Mouse (Mus musculus) lung, postnatal 0 days (tissue): ENCODE data around the gene Hsd17b2.

Experiments used
- CTCF ChIP-seq: IDR thresholded peaks from 2 replicates; pipeline ENCODE4 v1.5.1; 2016; ENCODE audit warnings: antibody characterized with exemption, mild to moderate bottlenecking
- EP300 ChIP-seq: IDR thresholded peaks from 2 replicates; pipeline ENCODE4 v1.6.1; 2016; ENCODE audit warnings: antibody characterized with exemption, mild to moderate bottlenecking, control low read depth

DNA sequence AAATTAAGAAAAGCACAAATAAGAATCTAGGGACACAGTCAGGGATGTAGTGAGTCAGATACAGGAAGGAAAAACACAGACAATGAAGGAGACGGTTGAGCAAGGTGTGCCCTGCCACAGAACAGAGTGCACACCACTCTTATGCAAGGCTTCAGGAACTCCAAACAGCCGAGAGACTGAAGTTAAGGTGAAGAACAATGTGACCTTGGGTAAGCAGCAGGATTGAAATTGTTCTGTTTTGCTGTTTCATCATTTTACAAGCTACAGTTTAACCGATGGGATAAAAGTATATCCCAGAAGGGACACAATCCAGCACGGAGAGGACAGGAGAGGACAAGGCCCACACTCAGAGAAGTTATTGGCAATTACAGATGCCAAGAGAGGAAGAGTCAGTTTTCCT is 26.5 kb downstream of the Hsd17b2 start:
- TF ChIP-seq CTCF (no peak), EP300 (no peak)
